Mouse (Mus musculus) mesoderm, embryonic 11.5 days (tissue): ENCODE measurements around the gene Pcif1.
"Not testable (repeated sequence)": the region's sequence is repeated elsewhere in the genome, so short reads cannot be mapped to it uniquely, and the experiment has no call there.

Experiments
- DNase-seq: peaks from one replicate; pipeline ENCODE4 v3.0.0-alpha.2; 2012; ENCODE audit warnings: low read depth, low spot score

Pcif1 gene

GRCm38 (mm10) chr2:164866741-164867551 is 12.2 kb upstream of the Pcif1 start:
- no peak for DNase-seq

GRCm38 (mm10) chr2:164867566-164867965 is 11.5 kb upstream of the Pcif1 start:
- DNase-seq, result no peak

GRCm38 (mm10) chr2:164868491-164868890 is 10.6 kb upstream of the Pcif1 start:
- DNase-seq, result no peak

- no peak for DNase-seq
Measured at GRCm38 (mm10) chr2:164871602-164872303, 7.4 kb upstream of the Pcif1 start.

GRCm38 (mm10) chr2:164873621-164874020 is 5.5 kb upstream of the Pcif1 start:
- DNase-seq, result no peak

GRCm38 (mm10) chr2:164874239-164874769 is 4.8 kb upstream of the Pcif1 start:
- peak; percentile 39 for DNase-seq

- DNase-seq, result not testable (repeated sequence)
Measured at GRCm38 (mm10) chr2:164875648-164876047, 3.5 kb upstream of the Pcif1 start.

GRCm38 (mm10) chr2:164877376-164878215 is 1.5 kb upstream of the Pcif1 start:
- DNase-seq, result not testable (repeated sequence)

- DNase-seq, result peak; percentile 58
Measured at GRCm38 (mm10) chr2:164878509-164879227, 436 bp upstream of the Pcif1 start.

- DNase-seq, result peak; percentile 98
Measured at GRCm38 (mm10) chr2:164879568-164880277, 619 bp downstream of the Pcif1 start.

- peak; percentile 50 for DNase-seq
Measured at GRCm38 (mm10) chr2:164882619-164883018, 3.5 kb downstream of the Pcif1 start.

- DNase-seq, result no peak
Measured at GRCm38 (mm10) chr2:164885788-164886187, 6.7 kb downstream of the Pcif1 start.

GRCm38 (mm10) chr2:164886617-164887016 is 7.5 kb downstream of the Pcif1 start:
- DNase-seq, result no peak

- no peak for DNase-seq
Measured at GRCm38 (mm10) chr2:164888996-164889395, 9.9 kb downstream of the Pcif1 start.

GRCm38 (mm10) chr2:164889960-164890359 is 10.9 kb downstream of the Pcif1 start:
- no peak for DNase-seq

GRCm38 (mm10) chr2:164890411-164891049 is 11.4 kb downstream of the Pcif1 start:
- no peak for DNase-seq

- no peak for DNase-seq
Measured at GRCm38 (mm10) chr2:164891056-164891834, 12.1 kb downstream of the Pcif1 start.

GRCm38 (mm10) chr2:164891908-164892695 is 13.0 kb downstream of the Pcif1 start:
- DNase-seq, result no peak
